ENCODE assay signal across 8 mouse cellular contexts in the genomic region with DNA sequence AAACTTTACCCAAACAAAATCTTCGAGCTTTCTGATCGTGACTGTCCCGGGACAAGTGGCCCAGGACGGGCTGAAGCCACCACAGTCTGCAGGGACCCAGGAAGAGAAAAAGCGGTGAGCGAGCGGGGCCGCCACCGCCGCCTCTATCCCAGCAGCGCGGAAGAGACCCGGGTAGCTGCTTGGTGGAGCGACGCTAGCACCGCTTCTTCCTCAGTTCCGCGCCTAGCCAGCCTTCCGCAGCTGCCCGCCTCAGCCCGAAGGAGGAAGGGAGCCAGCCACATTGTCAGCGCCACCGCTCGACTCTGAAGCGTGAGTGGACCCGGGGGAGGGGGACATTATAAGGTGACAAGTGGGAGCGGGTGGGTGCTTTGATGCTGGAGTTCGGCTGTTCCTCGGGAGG. TPM values are rescaled to one million over a fixed set of nuclear protein-coding genes. Genes with fewer than 3 reads are reported as not detected.
DNase-seq lines count a peak whose midpoint lies in the region; ATAC-seq and TF ChIP-seq lines count a peak whose summit lies in the region.

No protein-coding gene starts in this region.

- H3K9me3 ChIP-seq in erythroblast, embryonic 14.5 days (ENCODE audit: control insufficient read depth, low read length): no peaks in the 10 kb centered on the region
- no peaks in the 10 kb centered on the region for H3K9me3 ChIP-seq in heart, embryonic 15.5 days (replicated peaks)
- no peaks in the 10 kb centered on the region for H3K9me3 ChIP-seq in liver, postnatal 0 days (ENCODE audit: low read length)
- H3K9me3 ChIP-seq in neural tube, embryonic 12.5 days: no peaks in the 10 kb centered on the region

- H3K4me1 ChIP-seq in erythroblast, embryonic 14.5 days (ENCODE audit: control insufficient read depth): peaks cover 46% of the 10 kb centered on the region
- H3K4me1 ChIP-seq in heart, embryonic 15.5 days (replicated peaks): peaks cover 25% of the 10 kb centered on the region
- H3K4me1 ChIP-seq in liver, postnatal 0 days (ENCODE audit: insufficient read depth): peaks cover 17% of the 10 kb centered on the region
- peaks cover 19% of the 10 kb centered on the region for H3K4me1 ChIP-seq in neural tube, embryonic 12.5 days

- peak; percentile 72 for DNase-seq in CD4-positive helper T cell, adult 2 months (ENCODE audit: low read depth, low spot score)
- DNase-seq in adrenal gland, postnatal 36 days: peak; percentile 60 to 65
- DNase-seq in kidney, postnatal 14 days: peak; percentile 42
- peak; percentile 61 for DNase-seq in liver, postnatal 0 days
- peak; percentile 23 for DNase-seq in testis, postnatal 14 days (ENCODE audit: low spot score)

- under 1% methylated on average over 29 of the region's 29 CpGs for WGBS in heart, embryonic 15.5 days
- under 1% methylated on average over 29 of the region's 29 CpGs for WGBS in liver, postnatal 0 days (ENCODE audit: insufficient replicate concordance)
- under 1% methylated on average over 29 of the region's 29 CpGs for WGBS in neural tube, embryonic 12.5 days

- TF ChIP-seq EP300 in liver, postnatal 0 days (IDR thresholded peaks at IDR 0.05; ENCODE audit: low read depth): no peak

- H3K4me3 ChIP-seq in erythroblast, embryonic 14.5 days (replicated peaks): peak overlapping the region; percentile 88
- H3K4me3 ChIP-seq in heart, embryonic 15.5 days: peak overlapping the region; percentile 98
- H3K4me3 ChIP-seq in liver, postnatal 0 days (ENCODE audit: low read depth, low read length): peak overlapping the region; percentile 88
- H3K4me3 ChIP-seq in neural tube, embryonic 12.5 days: peak overlapping the region; percentile 99

- H3K27ac ChIP-seq in heart, embryonic 15.5 days: peak overlapping the region; percentile 97
- peak overlapping the region; percentile 94 for H3K27ac ChIP-seq in liver, postnatal 0 days (ENCODE audit: low read depth)
- H3K27ac ChIP-seq in neural tube, embryonic 12.5 days: 0 out of 2 replicates have a peak overlapping the region, but pooled peaks have one; percentile 89

- peak overlapping the region; percentile 85 for H3K9ac ChIP-seq in heart, embryonic 15.5 days
- peak overlapping the region; percentile 87 for H3K9ac ChIP-seq in liver, postnatal 0 days (replicated peaks)
- H3K9ac ChIP-seq in neural tube, embryonic 12.5 days: peak overlapping the region; percentile 93

- H3K36me3 ChIP-seq in erythroblast, embryonic 14.5 days (ENCODE audit: control insufficient read depth): peaks cover 25% of the 10 kb centered on the region
- no peaks in the 10 kb centered on the region for H3K36me3 ChIP-seq in heart, embryonic 15.5 days
- H3K36me3 ChIP-seq in liver, postnatal 0 days (replicated peaks; ENCODE audit: insufficient read depth, low read length): no peaks in the 10 kb centered on the region
- H3K36me3 ChIP-seq in neural tube, embryonic 12.5 days: no peaks in the 10 kb centered on the region

- H3K27me3 ChIP-seq in erythroblast, embryonic 14.5 days (ENCODE audit: control insufficient read depth): no peaks in the 10 kb centered on the region
- no peaks in the 10 kb centered on the region for H3K27me3 ChIP-seq in heart, embryonic 15.5 days
- H3K27me3 ChIP-seq in liver, postnatal 0 days (ENCODE audit: insufficient read depth, low read length): no peaks in the 10 kb centered on the region
- no peaks in the 10 kb centered on the region for H3K27me3 ChIP-seq in neural tube, embryonic 12.5 days (replicated peaks)

- peak overlapping the region; percentile 97 for H3K4me2 ChIP-seq in heart, embryonic 15.5 days
- H3K4me2 ChIP-seq in liver, postnatal 0 days (ENCODE audit: low read depth, low read length): peak overlapping the region; percentile 100
- H3K4me2 ChIP-seq in neural tube, embryonic 12.5 days (replicated peaks): peak overlapping the region; percentile 99

- no peak for ATAC-seq in heart, embryonic 15.5 days (replicated peaks; ENCODE audit: insufficient number of reproducible peaks, insufficient read depth, low FRiP score, low read depth)
- no peak for ATAC-seq in liver, postnatal 0 days
- ATAC-seq in neural tube, embryonic 12.5 days (ENCODE audit: low FRiP score, low read depth): peak; percentile 12

- no peak for TF ChIP-seq CTCF in liver, postnatal 0 days (IDR thresholded peaks at IDR 0.05; ENCODE audit: low read depth)

RNA-seq across cellular contexts. Expression of gene Fbxw7, which starts 0.4 kb away (rescaled TPM):
- total RNA-seq in adrenal gland, postnatal 36 days (2021): 10 to 100 TPM; 15.2 to 18.6 TPM
- 0.25 and 0.34 TPM in 2 replicates for polyA plus RNA-seq in erythroblast, embryonic 14.5 days (2012)
- polyA plus RNA-seq in heart, embryonic 15.5 days (2015; fragmentation: Nextera tagmentation; extraction: Ambion mirVana): 8.1 and 9.8 TPM in 2 replicates
- polyA plus RNA-seq in liver, postnatal 0 days (2015; fragmentation: Nextera tagmentation; extraction: Ambion mirVana): 2.4 and 2.8 TPM in 2 replicates
- polyA plus RNA-seq in neural tube, embryonic 12.5 days (2016; fragmentation: Nextera tagmentation; extraction: Ambion mirVana): 22.7 and 22.9 TPM in 2 replicates
